Mouse (Mus musculus): ENCODE results near the gene Rreb1. TPM values are rescaled to one million over a fixed set of nuclear protein-coding genes. Genes with fewer than 3 reads are reported as not detected.

Rreb1 gene
- polyA plus RNA-seq, 1 experiment from 2014 or later: 13.0 TPM

DNA sequence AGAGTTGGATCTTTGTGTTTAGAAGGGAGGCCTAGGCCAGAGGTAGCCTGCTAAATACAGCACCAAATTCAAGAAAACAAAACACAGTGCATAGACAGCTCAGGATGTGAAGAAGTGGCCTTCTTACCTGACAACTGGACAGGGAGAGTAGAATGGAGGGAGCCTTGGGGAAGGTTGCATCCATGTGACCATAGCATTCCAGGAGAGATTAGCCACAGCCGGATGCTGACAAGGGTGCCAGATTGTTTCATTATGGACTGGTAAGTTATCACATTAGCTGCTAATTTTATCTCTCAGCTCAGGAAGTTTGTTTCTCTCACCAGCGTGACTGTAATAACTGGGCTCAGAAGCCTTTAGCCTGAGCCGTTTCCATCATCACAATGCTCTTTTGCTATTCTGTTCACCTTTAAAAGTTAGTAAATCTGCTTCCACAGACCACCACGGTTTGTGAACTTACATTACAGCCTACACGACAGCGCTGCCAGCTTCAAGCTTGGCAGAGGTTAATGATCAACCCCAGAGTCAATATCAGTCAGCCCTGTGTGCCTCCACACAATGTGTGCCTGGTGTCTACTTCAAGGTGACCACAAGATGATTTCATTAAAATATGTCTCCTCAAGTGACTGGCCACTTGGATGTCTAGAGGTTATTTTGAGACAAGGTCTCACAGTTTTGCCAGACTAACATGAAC lies 117.5 kb downstream of the Rreb1 start:
- Histone ChIP-seq H3K27me3 (ENCODE audit: control insufficient read depth, insufficient read depth, low read length) (no peaks in the 10 kb centered on the region), H3K27ac (ENCODE audit: low read length) (peak overlapping the region; percentile 80), H3K9me3 (replicated peaks; ENCODE audit: control insufficient read depth, low read length) (no peaks in the 10 kb centered on the region), H3K9ac (ENCODE audit: low read length) (no peak overlapping the region), H3K4me3 (ENCODE audit: low read length) (no peak overlapping the region), H3K4me1 (ENCODE audit: control insufficient read depth, insufficient read depth, low read length) (peaks cover 24% of the 10 kb centered on the region), H3K4me2 (ENCODE audit: low read depth, low read length) (no peak overlapping the region), H3K36me3 (ENCODE audit: control insufficient read depth, insufficient read depth) (peaks cover 42% of the 10 kb centered on the region)
- peak; percentile 73 for ATAC-seq (replicated peaks; ENCODE audit: extremely low read depth, insufficient read depth, low FRiP score)
- 32% methylated on average over 6 of the region's 6 CpGs for WGBS

DNA sequence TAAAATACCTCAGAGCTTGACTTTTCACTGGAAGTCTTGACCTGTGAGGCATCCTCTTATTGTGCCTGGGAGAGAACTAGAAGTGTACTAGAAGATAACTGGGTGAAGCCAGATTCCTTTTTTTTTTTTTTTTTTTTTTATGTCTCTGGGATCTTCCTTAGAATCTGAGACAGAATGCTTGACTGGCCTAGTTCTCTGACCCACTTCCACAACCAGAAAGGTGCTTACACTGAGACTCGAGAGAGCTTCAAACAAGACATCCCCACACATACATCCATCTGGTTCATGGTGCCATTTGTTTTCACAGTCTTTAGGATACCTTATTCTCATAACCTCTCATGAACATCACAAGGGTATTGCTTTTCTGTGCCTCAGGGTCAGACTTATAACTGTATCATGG lies 118.2 kb downstream of the Rreb1 start:
- peaks cover 48% of the 10 kb centered on the region for H3K36me3 ChIP-seq (ENCODE audit: control insufficient read depth, insufficient read depth)
- no peak overlapping the region for H3K4me2 ChIP-seq (ENCODE audit: low read depth, low read length)
- no peak for ATAC-seq (replicated peaks; ENCODE audit: extremely low read depth, insufficient read depth, low FRiP score)
- WGBS: 86% methylated on average over 1 of the region's 1 CpGs
- H3K4me3 ChIP-seq (ENCODE audit: low read length): no peak overlapping the region
- no peak overlapping the region for H3K9ac ChIP-seq (ENCODE audit: low read length)
- peak overlapping the region; percentile 80; the same call in 1 of the 2 replicates for H3K27ac ChIP-seq (ENCODE audit: low read length)
- H3K27me3 ChIP-seq (ENCODE audit: control insufficient read depth, insufficient read depth, low read length): no peaks in the 10 kb centered on the region
- no peaks in the 10 kb centered on the region for H3K9me3 ChIP-seq (replicated peaks; ENCODE audit: control insufficient read depth, low read length)
- peaks cover 24% of the 10 kb centered on the region for H3K4me1 ChIP-seq (ENCODE audit: control insufficient read depth, insufficient read depth, low read length)

- Histone ChIP-seq H3K9me3 (replicated peaks; ENCODE audit: control insufficient read depth, low read length) (no peaks in the 10 kb centered on the region), H3K27me3 (ENCODE audit: control insufficient read depth, insufficient read depth, low read length) (no peaks in the 10 kb centered on the region), H3K4me3 (ENCODE audit: low read length) (no peak overlapping the region), H3K36me3 (ENCODE audit: control insufficient read depth, insufficient read depth) (peaks cover 48% of the 10 kb centered on the region), H3K27ac (ENCODE audit: low read length) (no peak overlapping the region), H3K9ac (ENCODE audit: low read length) (no peak overlapping the region), H3K4me2 (ENCODE audit: low read depth, low read length) (no peak overlapping the region), H3K4me1 (ENCODE audit: control insufficient read depth, insufficient read depth, low read length) (peaks cover 24% of the 10 kb centered on the region)
- ATAC-seq (replicated peaks; ENCODE audit: extremely low read depth, insufficient read depth, low FRiP score): no peak
- WGBS: 66% methylated on average over 5 of the region's 5 CpGs
Measured at GRCm38 (mm10) chr13:37898772-37899171, 120.6 kb downstream of the Rreb1 start.

- Histone ChIP-seq H3K36me3 (ENCODE audit: control insufficient read depth, insufficient read depth) (peaks cover 56% of the 10 kb centered on the region), H3K4me2 (ENCODE audit: low read depth, low read length) (no peak overlapping the region), H3K9ac (ENCODE audit: low read length) (no peak overlapping the region), H3K27me3 (ENCODE audit: control insufficient read depth, insufficient read depth, low read length) (no peaks in the 10 kb centered on the region), H3K4me1 (ENCODE audit: control insufficient read depth, insufficient read depth, low read length) (no peaks in the 10 kb centered on the region), H3K27ac (ENCODE audit: low read length) (no peak overlapping the region), H3K4me3 (ENCODE audit: low read length) (no peak overlapping the region), H3K9me3 (replicated peaks; ENCODE audit: control insufficient read depth, low read length) (no peaks in the 10 kb centered on the region)
- no peak for ATAC-seq (replicated peaks; ENCODE audit: extremely low read depth, insufficient read depth, low FRiP score)
- 85% methylated on average over 3 of the region's 3 CpGs for WGBS
Measured at GRCm38 (mm10) chr13:37903036-37903435, 124.8 kb downstream of the Rreb1 start.

- Histone ChIP-seq H3K9ac (ENCODE audit: low read length) (no peak overlapping the region), H3K4me2 (ENCODE audit: low read depth, low read length) (no peak overlapping the region), H3K4me3 (ENCODE audit: low read length) (no peak overlapping the region), H3K27me3 (ENCODE audit: control insufficient read depth, insufficient read depth, low read length) (no peaks in the 10 kb centered on the region), H3K36me3 (ENCODE audit: control insufficient read depth, insufficient read depth) (peaks cover 56% of the 10 kb centered on the region), H3K9me3 (replicated peaks; ENCODE audit: control insufficient read depth, low read length) (no peaks in the 10 kb centered on the region), H3K4me1 (ENCODE audit: control insufficient read depth, insufficient read depth, low read length) (peaks cover 4% of the 10 kb centered on the region), H3K27ac (ENCODE audit: low read length) (no peak overlapping the region)
- no peak for ATAC-seq (replicated peaks; ENCODE audit: extremely low read depth, insufficient read depth, low FRiP score)
- 97% methylated on average over 4 of the region's 4 CpGs for WGBS
Measured at GRCm38 (mm10) chr13:37903476-37903875, 125.3 kb downstream of the Rreb1 start.

DNA sequence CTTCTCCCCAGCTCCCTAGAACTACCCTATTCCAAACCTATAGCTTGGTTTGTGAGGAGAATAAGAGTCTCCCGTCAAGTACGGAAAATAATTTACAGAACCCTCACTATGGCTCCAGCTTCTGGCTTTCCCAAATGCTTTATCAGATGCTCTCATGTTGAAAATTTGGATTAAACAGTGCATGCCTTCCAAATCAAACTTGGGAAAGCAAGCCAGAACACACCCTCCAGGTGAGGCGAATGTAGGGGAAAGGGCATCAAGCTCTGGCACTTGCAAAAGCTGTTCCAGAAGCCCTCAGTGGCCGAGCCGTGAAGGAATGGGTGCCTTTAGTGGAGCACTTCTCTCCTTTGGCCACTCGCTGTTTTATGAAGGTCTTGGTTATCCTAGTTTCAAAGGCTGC lies 126.2 kb downstream of the Rreb1 start:
- no peak overlapping the region for H3K27ac ChIP-seq (ENCODE audit: low read length)
- peaks cover 11% of the 10 kb centered on the region for H3K4me1 ChIP-seq (ENCODE audit: control insufficient read depth, insufficient read depth, low read length)
- no peak for ATAC-seq (replicated peaks; ENCODE audit: extremely low read depth, insufficient read depth, low FRiP score)
- no peak overlapping the region for H3K9ac ChIP-seq (ENCODE audit: low read length)
- no peak overlapping the region for H3K4me3 ChIP-seq (ENCODE audit: low read length)
- 89% methylated on average over 6 of the region's 6 CpGs for WGBS
- H3K27me3 ChIP-seq (ENCODE audit: control insufficient read depth, insufficient read depth, low read length): no peaks in the 10 kb centered on the region
- H3K36me3 ChIP-seq (ENCODE audit: control insufficient read depth, insufficient read depth): peaks cover 57% of the 10 kb centered on the region
- no peaks in the 10 kb centered on the region for H3K9me3 ChIP-seq (replicated peaks; ENCODE audit: control insufficient read depth, low read length)
- no peak overlapping the region for H3K4me2 ChIP-seq (ENCODE audit: low read depth, low read length)

- peak overlapping the region; percentile 27; the same call in 1 of the 2 replicates for H3K27ac ChIP-seq (ENCODE audit: low read length)
- no peaks in the 10 kb centered on the region for H3K9me3 ChIP-seq (replicated peaks; ENCODE audit: control insufficient read depth, low read length)
- no peak overlapping the region for H3K4me2 ChIP-seq (ENCODE audit: low read depth, low read length)
- H3K4me1 ChIP-seq (ENCODE audit: control insufficient read depth, insufficient read depth, low read length): peaks cover 28% of the 10 kb centered on the region
- H3K4me3 ChIP-seq (ENCODE audit: low read length): no peak overlapping the region
- 84% methylated on average over 9 of the region's 9 CpGs for WGBS
- no peak for ATAC-seq (replicated peaks; ENCODE audit: extremely low read depth, insufficient read depth, low FRiP score)
- H3K9ac ChIP-seq (ENCODE audit: low read length): no peak overlapping the region
- H3K27me3 ChIP-seq (ENCODE audit: control insufficient read depth, insufficient read depth, low read length): no peaks in the 10 kb centered on the region
- H3K36me3 ChIP-seq (ENCODE audit: control insufficient read depth, insufficient read depth): peaks cover 48% of the 10 kb centered on the region
Measured at GRCm38 (mm10) chr13:37908061-37908460, 129.9 kb downstream of the Rreb1 start.

DNA sequence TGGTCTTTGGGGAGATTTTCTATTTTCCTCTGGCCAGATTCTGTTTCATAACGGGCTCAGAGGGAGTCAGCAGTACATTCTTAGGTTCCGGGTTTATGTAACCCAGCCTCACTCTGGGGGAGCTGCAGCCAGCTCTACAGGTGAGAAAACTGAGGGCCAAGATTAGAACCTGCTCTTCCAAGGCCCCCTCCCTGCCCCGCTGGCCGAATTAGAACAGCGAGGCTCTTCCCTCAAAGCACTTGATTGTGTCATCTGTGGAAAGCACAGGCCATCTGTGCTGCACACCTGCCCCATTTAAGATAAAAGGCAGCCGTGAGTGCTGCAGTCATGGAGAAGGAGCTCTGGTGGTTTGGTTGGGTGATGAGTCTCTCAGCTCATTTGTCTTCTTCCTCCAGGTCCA lies 130.3 kb downstream of the Rreb1 start:
- 0 out of 2 replicates have a peak, but pooled peaks have one; percentile 13 for ATAC-seq (replicated peaks; ENCODE audit: extremely low read depth, insufficient read depth, low FRiP score)
- H3K27ac ChIP-seq (ENCODE audit: low read length): peak overlapping the region; percentile 27; the same call in 1 of the 2 replicates
- no peak overlapping the region for H3K9ac ChIP-seq (ENCODE audit: low read length)
- H3K27me3 ChIP-seq (ENCODE audit: control insufficient read depth, insufficient read depth, low read length): no peaks in the 10 kb centered on the region
- no peak overlapping the region for H3K4me2 ChIP-seq (ENCODE audit: low read depth, low read length)
- peaks cover 32% of the 10 kb centered on the region for H3K4me1 ChIP-seq (ENCODE audit: control insufficient read depth, insufficient read depth, low read length)
- no peaks in the 10 kb centered on the region for H3K9me3 ChIP-seq (replicated peaks; ENCODE audit: control insufficient read depth, low read length)
- peaks cover 47% of the 10 kb centered on the region for H3K36me3 ChIP-seq (ENCODE audit: control insufficient read depth, insufficient read depth)
- 68% methylated on average over 6 of the region's 6 CpGs for WGBS
- H3K4me3 ChIP-seq (ENCODE audit: low read length): no peak overlapping the region

DNA sequence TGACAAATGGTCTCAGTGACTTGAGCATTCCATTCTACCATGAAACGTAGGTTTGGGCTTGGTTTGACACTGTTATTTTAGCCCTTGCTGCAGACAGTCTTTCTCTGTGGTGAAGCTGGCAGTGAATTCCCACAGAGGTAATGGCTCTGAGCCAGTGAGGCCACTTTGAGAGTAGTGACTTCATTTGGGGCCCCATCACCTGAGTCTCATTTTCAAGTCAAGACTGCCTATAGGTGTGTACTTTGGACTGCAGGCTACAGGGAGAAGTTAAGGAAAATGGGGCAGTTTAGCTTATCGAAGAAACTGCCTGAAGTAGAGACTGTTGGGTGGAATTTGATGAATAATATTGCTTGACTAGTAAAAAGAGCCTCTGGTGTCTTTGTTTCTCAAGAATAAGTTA lies 131.0 kb downstream of the Rreb1 start:
- Histone ChIP-seq H3K4me2 (ENCODE audit: low read depth, low read length) (no peak overlapping the region), H3K27ac (ENCODE audit: low read length) (no peak overlapping the region), H3K4me3 (ENCODE audit: low read length) (no peak overlapping the region), H3K36me3 (ENCODE audit: control insufficient read depth, insufficient read depth) (peaks cover 43% of the 10 kb centered on the region), H3K9me3 (replicated peaks; ENCODE audit: control insufficient read depth, low read length) (no peaks in the 10 kb centered on the region), H3K27me3 (ENCODE audit: control insufficient read depth, insufficient read depth, low read length) (no peaks in the 10 kb centered on the region), H3K9ac (ENCODE audit: low read length) (no peak overlapping the region), H3K4me1 (ENCODE audit: control insufficient read depth, insufficient read depth, low read length) (peaks cover 37% of the 10 kb centered on the region)
- ATAC-seq (replicated peaks; ENCODE audit: extremely low read depth, insufficient read depth, low FRiP score): no peak
- 69% methylated on average over 2 of the region's 2 CpGs for WGBS

Data from heart, embryonic 16.5 days (tissue).